Mouse (Mus musculus) erythroblast, embryonic 14.5 days (primary cell): ENCODE results near the gene Macrod1.

Experiments used
- GATA1 ChIP-seq: IDR thresholded peaks from 2 replicates; pipeline ENCODE4 v1.6.1; 2012; ENCODE audit warnings: low read length, inconsistent platforms, mixed read lengths
- TAL1 ChIP-seq: IDR thresholded peaks from 3 replicates; pipeline ENCODE4 v1.6.1; 2012; ENCODE audit warnings: low read length, inconsistent platforms, mixed read lengths

DNA sequence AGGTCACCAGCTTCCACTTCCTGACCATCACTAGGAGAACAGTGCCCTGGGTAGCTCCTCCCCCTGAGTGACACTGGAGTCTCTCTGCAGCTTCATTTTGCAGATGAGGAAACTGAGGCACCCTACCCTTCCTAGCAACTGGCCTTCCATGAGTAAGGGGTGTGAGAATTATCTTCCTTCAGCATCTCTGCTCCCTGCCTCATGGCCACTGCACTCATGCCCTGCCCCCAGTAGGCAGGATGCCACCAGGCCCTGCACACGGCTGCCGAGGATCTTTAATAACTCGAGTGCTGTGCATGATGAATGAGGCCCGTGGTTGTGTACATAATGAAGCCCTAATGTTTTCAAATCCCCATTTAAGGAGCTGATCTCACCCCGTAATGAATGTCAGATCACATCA is 134.4 kb downstream of the Macrod1 start:
- TF ChIP-seq GATA1 (no peak), TAL1 (no peak)
